Mouse (Mus musculus): ENCODE data around the gene Vps25.
A peak's percentile ranks its signal among the peaks of the same experiment; 100 is the strongest.

The Vps25 gene

DNA sequence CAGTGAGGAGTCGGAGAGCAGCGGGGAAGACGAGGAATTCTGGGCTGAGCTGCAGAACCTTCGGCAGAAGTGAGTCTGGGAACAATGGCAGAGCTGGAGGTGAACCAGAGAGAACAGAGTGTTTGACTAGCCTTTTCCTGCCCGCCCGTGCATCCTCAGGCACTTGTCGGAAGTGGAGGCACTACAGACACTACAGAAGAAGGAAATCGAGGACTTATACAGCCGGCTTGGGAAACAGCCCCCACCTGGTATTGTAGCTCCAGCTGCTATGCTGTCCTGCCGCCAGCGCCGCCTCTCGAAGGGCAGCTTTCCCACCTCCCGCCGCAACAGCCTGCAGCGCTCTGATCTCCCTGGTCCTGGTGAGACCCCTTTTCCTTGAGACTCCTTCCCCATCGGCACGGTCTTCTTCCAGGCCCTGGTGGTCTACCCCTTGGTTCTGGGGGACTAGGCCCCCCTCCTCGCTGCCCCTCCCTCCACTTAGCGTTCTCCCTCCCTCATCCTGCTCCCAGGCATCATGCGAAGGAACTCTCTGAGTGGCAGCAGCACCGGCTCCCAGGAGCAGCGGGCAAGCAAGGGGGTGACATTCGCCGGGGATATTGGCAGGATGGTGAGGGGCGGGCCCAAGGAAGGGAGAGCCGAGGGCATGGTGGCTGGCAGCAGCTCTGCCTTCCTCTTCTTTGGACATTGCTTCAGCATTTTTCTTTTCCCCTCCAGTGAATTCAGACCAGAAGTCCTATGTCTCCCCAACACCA, 23.0 kb downstream of the Vps25 start:
- H3K27me3 ChIP-seq (ENCODE audit: control insufficient read depth, insufficient read depth, low read length, poor library complexity, severe bottlenecking) = no peaks in the 10 kb centered on the region
- DNase-seq (ENCODE audit: low read depth, low spot score) = no peak
- H3K36me3 ChIP-seq (ENCODE audit: control insufficient read depth, insufficient read depth, low read length, poor library complexity, severe bottlenecking) = no peaks in the 10 kb centered on the region

DNA sequence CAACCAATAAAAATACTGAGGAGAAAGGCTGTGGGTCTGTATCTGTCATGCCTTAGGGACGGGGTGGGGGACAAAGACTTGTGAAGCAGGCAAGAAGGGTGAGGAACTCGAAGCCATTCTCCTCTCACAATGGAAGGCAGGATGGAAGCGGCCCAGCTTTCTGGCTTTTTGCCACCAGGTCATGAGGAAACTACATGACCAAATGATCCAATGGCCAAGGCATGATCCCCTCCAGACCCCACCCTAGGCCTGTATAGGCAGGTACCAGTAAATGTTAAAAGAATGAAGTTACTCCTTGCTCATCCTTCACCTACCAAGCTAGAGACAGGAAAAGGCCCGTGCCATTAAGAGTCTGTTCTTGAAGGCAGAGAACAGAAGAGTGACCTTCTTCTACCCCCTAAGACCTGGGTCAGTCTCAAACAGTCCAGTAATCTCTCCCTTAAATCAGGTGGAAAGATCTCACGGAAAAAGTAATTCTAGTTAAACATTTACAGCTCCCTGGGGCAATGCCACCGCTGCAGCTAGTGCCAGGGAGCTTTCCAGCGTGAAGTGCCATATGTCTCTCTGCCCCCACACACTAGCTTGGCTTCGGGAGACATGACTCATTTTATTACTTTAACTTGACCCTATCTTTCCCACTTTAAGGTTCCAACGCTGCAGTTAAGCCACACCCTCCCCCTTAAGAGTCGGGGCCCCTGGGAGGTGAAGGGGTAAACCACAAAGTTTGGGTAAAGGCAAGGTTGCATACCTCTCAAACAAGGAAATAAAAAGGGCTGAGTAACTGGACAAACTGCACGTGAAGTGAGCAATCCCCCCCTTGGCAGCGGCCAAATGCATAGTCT, 24.1 kb downstream of the Vps25 start:
- no peak for DNase-seq (ENCODE audit: low read depth, low spot score)
- Histone ChIP-seq H3K36me3 (ENCODE audit: control insufficient read depth, insufficient read depth, low read length, poor library complexity, severe bottlenecking) (no peaks in the 10 kb centered on the region), H3K27me3 (ENCODE audit: control insufficient read depth, insufficient read depth, low read length, poor library complexity, severe bottlenecking) (no peaks in the 10 kb centered on the region)

DNA sequence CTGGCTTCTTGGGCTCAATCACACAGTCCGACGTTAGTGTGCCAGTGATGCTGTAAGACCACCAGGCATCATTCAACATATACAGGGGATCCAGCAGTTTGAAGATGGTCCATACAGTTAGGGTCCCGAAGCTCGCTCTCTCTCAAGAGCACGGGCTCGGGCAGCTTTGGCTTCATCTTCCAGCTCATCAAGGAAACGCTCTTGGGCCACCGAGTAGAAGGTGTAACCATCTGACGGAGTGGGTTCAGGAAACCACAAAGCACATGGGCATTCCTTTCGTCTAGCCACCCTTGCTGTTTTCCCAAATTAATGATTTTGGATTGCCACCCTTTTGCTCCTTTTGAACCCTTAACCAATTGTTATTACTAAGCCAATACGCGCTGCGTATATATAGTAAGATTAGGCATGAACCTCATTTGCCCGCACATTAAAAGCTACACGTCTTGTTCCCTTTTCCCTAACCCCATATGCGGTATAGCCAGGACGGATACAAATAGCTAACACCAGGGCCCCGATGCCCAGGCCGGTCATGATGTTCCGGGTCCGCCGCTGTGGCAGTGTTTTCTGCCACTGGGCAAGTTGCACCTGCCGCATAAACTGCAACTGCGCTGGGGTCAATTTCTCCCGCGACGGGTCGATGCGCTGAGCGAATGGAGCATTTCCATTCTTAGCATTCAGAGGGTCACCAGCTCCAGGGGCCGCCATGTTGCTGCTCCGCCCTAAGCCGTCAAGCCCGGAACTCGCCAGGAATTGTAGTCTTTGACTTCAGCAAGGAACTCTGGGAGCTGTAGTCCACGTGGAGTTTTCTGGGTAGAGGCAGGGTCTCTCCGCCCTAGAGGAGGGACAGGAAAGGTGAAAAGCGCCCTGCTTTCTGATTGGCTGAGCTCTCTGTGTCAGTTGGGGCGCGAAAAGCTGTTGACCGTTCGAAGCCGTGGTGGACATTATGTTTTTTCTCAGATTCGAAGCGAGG, 25.0 kb downstream of the Vps25 start, which contains the start of the genes Cntd1 and Coa3:
Gene Cntd1, plus strand, starts transcription at position 790 of the 970 bp plus-strand sequence.
Gene Coa3, minus strand, starts transcription at position 892 of the 970 bp plus-strand sequence.
- peak; percentile 85 for DNase-seq (ENCODE audit: low read depth, low spot score)
- H3K27me3 ChIP-seq (ENCODE audit: control insufficient read depth, insufficient read depth, low read length, poor library complexity, severe bottlenecking) = no peaks in the 10 kb centered on the region

DNA sequence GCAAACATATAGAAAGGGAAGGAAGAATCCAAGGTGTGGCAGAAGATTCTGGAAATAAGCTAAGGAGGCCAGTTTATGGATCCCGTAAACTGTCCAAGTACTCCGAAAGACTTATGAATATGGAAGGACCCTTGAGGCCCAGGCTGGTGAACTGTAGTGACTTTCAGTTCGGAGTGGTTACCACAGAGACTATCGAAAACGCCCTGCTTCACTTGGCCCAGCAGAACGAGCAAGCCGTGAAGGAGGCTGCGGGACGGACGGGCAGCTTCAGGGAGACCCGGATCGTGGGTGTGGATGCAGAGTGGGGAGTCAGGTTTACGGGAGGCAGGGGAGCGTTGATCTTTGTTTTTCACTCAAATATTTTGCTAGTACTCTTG, 25.7 kb downstream of the Vps25 start:
- Histone ChIP-seq H3K27me3 (ENCODE audit: control insufficient read depth, insufficient read depth, low read length, poor library complexity, severe bottlenecking) (no peaks in the 10 kb centered on the region), H3K36me3 (ENCODE audit: control insufficient read depth, insufficient read depth, low read length, poor library complexity, severe bottlenecking) (no peaks in the 10 kb centered on the region)
- no peak for DNase-seq (ENCODE audit: low read depth, low spot score)

More for the DNA sequence above, 25.0 kb downstream of the Vps25 start, which contains the start of the genes Cntd1 and Coa3:
- no peaks in the 10 kb centered on the region for H3K36me3 ChIP-seq (ENCODE audit: control insufficient read depth, insufficient read depth, low read length, poor library complexity, severe bottlenecking)

DNA sequence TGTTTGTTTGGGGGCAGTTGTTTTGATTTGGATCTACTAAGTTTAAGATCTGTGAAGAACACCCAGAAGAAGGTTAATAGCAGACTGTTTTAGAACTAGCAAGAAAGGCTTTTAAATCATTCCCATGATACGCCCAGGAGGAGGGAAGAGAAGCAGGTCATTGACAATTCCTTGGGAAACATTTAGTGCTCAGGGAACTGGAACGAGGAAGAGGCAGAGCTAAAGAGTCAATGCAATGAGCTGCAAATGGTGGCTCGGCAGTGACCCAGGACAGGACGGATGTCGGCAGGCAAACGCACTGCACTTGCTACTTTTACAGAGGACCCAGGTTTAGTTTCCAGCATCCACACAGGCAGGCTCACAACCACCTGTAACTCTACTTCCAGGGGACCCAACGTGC, 27.3 kb downstream of the Vps25 start:
- DNase-seq (ENCODE audit: low read depth, low spot score) = no peak
- Histone ChIP-seq H3K27me3 (ENCODE audit: control insufficient read depth, insufficient read depth, low read length, poor library complexity, severe bottlenecking) (no peaks in the 10 kb centered on the region), H3K36me3 (ENCODE audit: control insufficient read depth, insufficient read depth, low read length, poor library complexity, severe bottlenecking) (no peaks in the 10 kb centered on the region)

DNA sequence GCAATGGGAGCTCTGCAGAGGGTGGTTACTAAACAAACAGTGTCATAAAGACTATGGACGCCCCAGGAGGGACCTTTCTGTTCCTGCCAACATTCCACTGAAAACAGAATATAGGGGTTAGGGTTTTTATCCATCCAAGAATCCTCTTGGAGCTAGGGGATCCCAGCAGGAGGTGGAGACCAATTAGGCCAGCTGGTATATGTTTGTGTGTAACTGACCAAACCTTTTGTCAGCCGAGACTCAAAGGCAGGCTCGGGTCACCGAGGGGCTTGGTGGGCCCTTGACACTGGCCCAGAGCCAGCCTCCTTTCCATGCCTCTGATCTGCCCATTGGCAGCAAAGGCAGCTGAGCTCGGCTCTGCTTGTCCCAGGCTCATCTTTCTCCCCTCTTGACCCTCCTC, 29.4 kb downstream of the Vps25 start:
- DNase-seq (ENCODE audit: low read depth, low spot score) = no peak
- H3K27me3 ChIP-seq (ENCODE audit: control insufficient read depth, insufficient read depth, low read length, poor library complexity, severe bottlenecking) = no peaks in the 10 kb centered on the region
- H3K36me3 ChIP-seq (ENCODE audit: control insufficient read depth, insufficient read depth, low read length, poor library complexity, severe bottlenecking) = no peaks in the 10 kb centered on the region

DNA sequence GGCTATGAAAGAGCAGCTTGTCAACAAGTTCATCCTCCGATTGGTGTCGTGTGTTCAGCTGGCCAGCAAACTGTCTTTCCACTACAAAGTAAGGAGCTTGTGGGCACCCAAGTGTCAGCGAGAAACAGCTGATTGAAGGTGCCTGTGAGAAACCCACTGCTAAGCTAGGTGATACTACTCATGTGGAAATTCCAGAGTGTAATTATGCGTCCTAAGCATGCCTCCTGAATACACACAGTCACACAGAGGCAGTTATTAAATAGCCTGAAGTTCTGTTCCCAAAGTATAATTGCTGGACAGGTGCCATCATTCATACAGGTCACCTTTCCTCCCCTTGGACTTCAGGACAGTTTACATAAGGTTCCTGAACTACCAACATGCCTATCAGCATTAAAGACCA, 30.3 kb downstream of the Vps25 start:
- peaks cover 2% of the 10 kb centered on the region; the same call in 1 of the 2 replicates for H3K36me3 ChIP-seq (ENCODE audit: control insufficient read depth, insufficient read depth, low read length, poor library complexity, severe bottlenecking)
- no peaks in the 10 kb centered on the region for H3K27me3 ChIP-seq (ENCODE audit: control insufficient read depth, insufficient read depth, low read length, poor library complexity, severe bottlenecking)
- no peak for DNase-seq (ENCODE audit: low read depth, low spot score)

DNA sequence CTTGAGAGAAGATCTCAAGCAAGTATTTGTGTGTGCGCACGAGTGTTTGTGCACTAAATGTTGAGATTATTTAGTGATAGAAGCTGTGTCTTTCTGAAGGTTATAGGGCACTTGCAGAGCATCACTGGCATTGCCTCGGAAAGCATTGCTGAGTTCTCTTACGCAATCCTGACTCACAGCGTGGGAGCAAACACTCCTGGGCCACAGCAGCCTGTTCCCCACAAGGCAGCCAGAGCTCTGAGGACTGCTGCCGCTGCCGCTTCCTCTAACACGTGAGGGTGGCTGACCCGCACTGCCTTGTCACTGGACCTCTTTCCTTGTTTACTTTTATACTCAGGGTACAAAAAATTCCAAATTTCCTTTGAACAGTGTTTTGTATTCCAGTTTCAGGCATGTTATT, 33.8 kb downstream of the Vps25 start:
- DNase-seq (ENCODE audit: low read depth, low spot score) = no peak
- Histone ChIP-seq H3K27me3 (ENCODE audit: control insufficient read depth, insufficient read depth, low read length, poor library complexity, severe bottlenecking) (no peaks in the 10 kb centered on the region), H3K36me3 (ENCODE audit: control insufficient read depth, insufficient read depth, low read length, poor library complexity, severe bottlenecking) (peaks cover 7% of the 10 kb centered on the region)

DNA sequence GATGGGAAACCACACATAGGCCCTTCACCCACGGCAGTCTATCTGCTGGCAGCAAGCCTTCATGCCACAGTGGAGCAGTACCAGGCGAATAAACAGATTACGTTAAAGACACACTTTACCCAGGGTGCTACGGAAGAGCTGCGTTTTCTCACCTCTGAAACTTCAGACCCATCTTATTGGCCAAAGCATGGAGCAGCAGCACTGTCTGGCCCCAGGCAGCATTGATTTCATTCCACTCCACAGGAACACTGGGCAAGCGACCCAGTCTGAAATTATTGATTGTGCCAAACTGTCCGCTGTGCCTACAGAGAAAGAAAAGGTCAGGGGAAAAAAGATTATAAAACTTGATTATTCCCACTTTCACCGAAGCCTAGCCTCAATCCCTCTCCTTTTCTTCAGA, 37.7 kb downstream of the Vps25 start:
- DNase-seq (ENCODE audit: low read depth, low spot score) = no peak
- no peaks in the 10 kb centered on the region for H3K27me3 ChIP-seq (ENCODE audit: control insufficient read depth, insufficient read depth, low read length, poor library complexity, severe bottlenecking)
- H3K36me3 ChIP-seq (ENCODE audit: control insufficient read depth, insufficient read depth, low read length, poor library complexity, severe bottlenecking) = peaks cover 11% of the 10 kb centered on the region

DNA sequence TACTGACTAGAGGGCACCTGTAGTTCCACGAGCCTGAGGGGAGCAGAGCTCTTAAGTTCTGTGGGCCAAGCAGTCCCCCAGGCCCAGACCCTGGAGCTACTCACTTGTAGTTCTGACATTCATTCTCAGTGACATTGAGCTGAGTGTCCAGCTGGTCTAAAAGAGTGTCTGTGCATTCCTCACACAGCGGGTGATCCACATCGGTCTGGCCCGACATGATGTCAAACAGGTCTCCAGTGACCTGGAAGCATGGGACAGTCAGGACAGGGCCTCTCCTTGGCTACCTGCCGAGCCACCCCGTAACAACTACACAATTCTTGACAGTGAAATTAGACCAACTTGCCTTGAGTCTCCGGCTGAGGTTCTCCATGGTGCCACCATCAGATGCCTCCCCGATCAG, 41.7 kb downstream of the Vps25 start:
- H3K27me3 ChIP-seq (ENCODE audit: control insufficient read depth, insufficient read depth, low read length, poor library complexity, severe bottlenecking) = no peaks in the 10 kb centered on the region
- peaks cover 10% of the 10 kb centered on the region for H3K36me3 ChIP-seq (ENCODE audit: control insufficient read depth, insufficient read depth, low read length, poor library complexity, severe bottlenecking)
- DNase-seq (ENCODE audit: low read depth, low spot score) = no peak

DNA sequence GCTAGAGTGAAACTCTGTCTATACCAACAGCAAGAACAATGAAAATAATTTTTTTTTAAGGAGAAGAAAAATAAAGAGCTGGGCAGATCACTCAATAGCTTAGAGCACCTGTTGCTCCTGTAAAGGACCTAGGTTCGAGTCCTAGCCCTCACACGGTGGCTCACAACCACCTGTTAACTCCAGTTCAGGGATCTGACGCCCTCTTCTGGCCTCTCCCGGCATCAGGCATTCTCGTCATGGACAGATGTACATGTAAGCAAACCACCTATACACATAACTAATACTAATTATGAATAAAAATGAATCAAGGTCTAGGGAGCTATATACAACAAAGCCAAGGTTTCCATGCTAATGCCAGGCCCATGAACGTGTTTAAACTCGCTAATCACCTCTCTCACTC, 47.4 kb downstream of the Vps25 start:
- DNase-seq (ENCODE audit: low read depth, low spot score) = peak; percentile 25
- no peaks in the 10 kb centered on the region for H3K27me3 ChIP-seq (ENCODE audit: control insufficient read depth, insufficient read depth, low read length, poor library complexity, severe bottlenecking)
- H3K36me3 ChIP-seq (ENCODE audit: control insufficient read depth, insufficient read depth, low read length, poor library complexity, severe bottlenecking) = peaks cover 3% of the 10 kb centered on the region; the same call in 1 of the 2 replicates

DNA sequence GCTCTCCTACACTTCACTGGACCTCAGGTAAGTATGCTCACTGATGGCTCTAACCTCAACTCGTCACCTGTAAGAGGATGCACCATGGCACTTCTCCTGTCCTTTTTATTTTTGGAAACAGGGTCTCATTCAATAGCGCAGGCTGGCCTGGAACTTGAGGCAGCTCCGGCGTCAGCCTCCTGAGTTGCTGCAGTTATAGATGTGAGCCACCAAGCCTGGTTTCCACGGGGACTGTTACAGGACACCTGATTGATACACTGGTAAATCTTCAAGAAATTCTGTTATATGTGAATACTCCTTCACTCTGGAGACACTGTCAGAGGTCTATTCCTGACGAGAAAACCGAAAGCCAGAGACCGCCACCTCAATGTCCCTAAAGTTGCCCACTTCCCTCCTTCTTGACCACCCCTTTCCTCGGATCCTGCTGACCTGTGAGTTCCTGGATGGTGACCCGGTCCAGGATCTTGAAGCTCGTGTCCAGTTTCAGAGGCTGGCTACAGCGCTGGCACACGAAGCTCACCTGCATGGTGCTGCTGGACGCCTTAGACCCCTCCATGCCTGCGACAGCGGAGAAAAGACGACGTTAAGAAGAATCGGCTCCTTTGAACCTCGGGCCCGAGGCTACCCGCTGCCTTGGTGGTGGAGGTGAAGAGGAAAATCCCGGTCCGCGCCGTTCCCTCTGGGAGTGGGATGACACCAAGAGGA, 47.9 kb downstream of the Vps25 start:
- Histone ChIP-seq H3K36me3 (ENCODE audit: control insufficient read depth, insufficient read depth, low read length, poor library complexity, severe bottlenecking) (peaks cover 3% of the 10 kb centered on the region; the same call in 1 of the 2 replicates), H3K27me3 (ENCODE audit: control insufficient read depth, insufficient read depth, low read length, poor library complexity, severe bottlenecking) (no peaks in the 10 kb centered on the region)
- DNase-seq (ENCODE audit: low read depth, low spot score) = no peak

DNA sequence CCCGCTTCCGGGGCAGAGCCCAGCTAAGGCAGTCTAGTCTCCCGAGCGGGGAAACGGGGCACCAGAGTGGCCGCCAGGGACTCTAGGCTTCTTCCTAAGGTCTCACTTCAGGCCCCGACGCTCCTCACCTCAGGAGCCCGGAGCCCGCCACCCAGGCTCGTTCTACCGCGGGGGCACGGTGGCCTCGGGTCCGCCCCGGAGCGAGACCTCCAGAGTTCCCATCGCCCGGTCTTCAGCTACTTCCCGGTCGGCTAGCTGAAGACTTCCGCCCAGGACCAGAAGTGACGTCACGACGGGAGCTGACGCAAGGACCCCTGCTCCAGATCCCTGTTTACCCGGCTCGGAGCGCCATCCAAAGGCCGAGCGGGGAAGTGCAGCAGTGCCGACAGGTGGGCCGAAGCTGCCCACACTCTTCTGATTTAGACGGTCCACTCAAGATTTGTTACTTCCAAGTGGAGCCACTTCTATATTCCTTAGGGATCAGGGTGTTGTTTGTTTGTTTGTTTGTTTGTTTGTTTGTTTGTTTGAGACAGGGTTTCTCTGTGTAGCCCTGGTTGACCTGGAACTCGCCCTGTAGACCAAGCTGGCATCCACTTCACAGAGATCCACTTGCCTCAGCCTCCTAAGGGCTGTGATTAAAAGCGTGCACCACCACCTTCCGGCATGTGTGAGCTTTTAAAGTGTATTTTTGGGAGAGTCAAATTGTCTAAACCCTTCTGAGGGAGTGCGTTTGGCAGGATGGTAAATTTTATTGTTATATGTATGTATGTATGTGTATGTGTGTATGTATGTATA, 48.7 kb downstream of the Vps25 start, which contains the start of gene Becn1:
Gene Becn1, minus strand, starts transcription at position 283 of the 795 bp plus-strand sequence.
- Histone ChIP-seq H3K27me3 (ENCODE audit: control insufficient read depth, insufficient read depth, low read length, poor library complexity, severe bottlenecking) (no peaks in the 10 kb centered on the region), H3K36me3 (ENCODE audit: control insufficient read depth, insufficient read depth, low read length, poor library complexity, severe bottlenecking) (peaks cover 3% of the 10 kb centered on the region; the same call in 1 of the 2 replicates)
- DNase-seq (ENCODE audit: low read depth, low spot score) = peak; percentile 93

All from splenic B cell, adult 2 months (primary cell).